Mouse (Mus musculus): ENCODE results near the gene Phf19. TPM values are rescaled to one million over a fixed set of nuclear protein-coding genes. Genes with fewer than 3 reads are reported as not detected.
A peak's percentile ranks its signal among the peaks of the same experiment; 100 is the strongest.

Phf19 gene
- total RNA-seq, 2 experiments from 2014 or later = 7.9 to 22.6 TPM

- ATAC-seq (replicated peaks; ENCODE audit: poor library complexity, severe bottlenecking) = no peak
These were observed 27.3 kb upstream of the Phf19 start for GRCm38 (mm10) chr2:34941061-34941675.

- ATAC-seq (replicated peaks; ENCODE audit: poor library complexity, severe bottlenecking) = no peak
These were observed 26.4 kb upstream of the Phf19 start for GRCm38 (mm10) chr2:34940246-34940645.

GRCm38 (mm10) chr2:34938269-34939208 lies 24.7 kb upstream of the Phf19 start:
- peak; percentile 80 for ATAC-seq (replicated peaks; ENCODE audit: poor library complexity, severe bottlenecking)

GRCm38 (mm10) chr2:34937460-34937859 lies 23.6 kb upstream of the Phf19 start:
- ATAC-seq (replicated peaks; ENCODE audit: poor library complexity, severe bottlenecking) = 0 out of 2 replicates have a peak, but pooled peaks have one; percentile 25

GRCm38 (mm10) chr2:34927320-34927719 lies 13.5 kb upstream of the Phf19 start:
- no peak for ATAC-seq (replicated peaks; ENCODE audit: poor library complexity, severe bottlenecking)

- no peak for ATAC-seq (replicated peaks; ENCODE audit: poor library complexity, severe bottlenecking)
These were observed 8.9 kb upstream of the Phf19 start for GRCm38 (mm10) chr2:34922729-34923128.

GRCm38 (mm10) chr2:34920144-34920543 lies 6.3 kb upstream of the Phf19 start:
- no peak for ATAC-seq (replicated peaks; ENCODE audit: poor library complexity, severe bottlenecking)

GRCm38 (mm10) chr2:34915103-34915502 lies 1.3 kb upstream of the Phf19 start:
- no peak for ATAC-seq (replicated peaks; ENCODE audit: poor library complexity, severe bottlenecking)

- no peak for ATAC-seq (replicated peaks; ENCODE audit: poor library complexity, severe bottlenecking)
These were observed 927 bp upstream of the Phf19 start for GRCm38 (mm10) chr2:34914823-34915082.

GRCm38 (mm10) chr2:34914069-34914822 lies 420 bp upstream of the Phf19 start:
- ATAC-seq (replicated peaks; ENCODE audit: poor library complexity, severe bottlenecking) = peak; percentile 84

- ATAC-seq (replicated peaks; ENCODE audit: poor library complexity, severe bottlenecking) = no peak
These were observed 1.2 kb downstream of the Phf19 start for GRCm38 (mm10) chr2:34912613-34913012.

- ATAC-seq (replicated peaks; ENCODE audit: poor library complexity, severe bottlenecking) = no peak
These were observed 2.0 kb downstream of the Phf19 start for GRCm38 (mm10) chr2:34911871-34912270.

GRCm38 (mm10) chr2:34909719-34910118 lies 4.1 kb downstream of the Phf19 start:
- ATAC-seq (replicated peaks; ENCODE audit: poor library complexity, severe bottlenecking) = no peak

- peak; percentile 57 for ATAC-seq (replicated peaks; ENCODE audit: poor library complexity, severe bottlenecking)
These were observed 6.8 kb downstream of the Phf19 start for GRCm38 (mm10) chr2:34906861-34907604.

- no peak for ATAC-seq (replicated peaks; ENCODE audit: poor library complexity, severe bottlenecking)
These were observed 7.4 kb downstream of the Phf19 start for GRCm38 (mm10) chr2:34906426-34906825.

GRCm38 (mm10) chr2:34904849-34905542 lies 8.8 kb downstream of the Phf19 start:
- ATAC-seq (replicated peaks; ENCODE audit: poor library complexity, severe bottlenecking) = peak; percentile 84

GRCm38 (mm10) chr2:34903652-34904405 lies 10.0 kb downstream of the Phf19 start:
- ATAC-seq (replicated peaks; ENCODE audit: poor library complexity, severe bottlenecking) = no peak

- no peak for ATAC-seq (replicated peaks; ENCODE audit: poor library complexity, severe bottlenecking)
These were observed 10.6 kb downstream of the Phf19 start for GRCm38 (mm10) chr2:34903191-34903590.

GRCm38 (mm10) chr2:34902731-34903130 lies 11.1 kb downstream of the Phf19 start:
- no peak for ATAC-seq (replicated peaks; ENCODE audit: poor library complexity, severe bottlenecking)
